Mouse (Mus musculus) spleen, postnatal 10 days (tissue): Measurements from ENCODE around the gene 5730522E02Rik.
A peak's percentile ranks its signal among the peaks of the same experiment; 100 is the strongest.

Source experiments
- DNase-seq, 2 experiments: peaks; one replicate each; pipeline ENCODE4 v3.0.0; 2021 to 2022; ENCODE audit warnings: low spot score in 2 of 2

Gene 5730522E02Rik

GRCm38 (mm10) chr11:26128385-26128784, 82.2 kb downstream of the 5730522E02Rik start:
- DNase-seq: no peak

- no peak for DNase-seq
Observed at GRCm38 (mm10) chr11:26125923-26126322, 84.6 kb downstream of the 5730522E02Rik start.

DNA sequence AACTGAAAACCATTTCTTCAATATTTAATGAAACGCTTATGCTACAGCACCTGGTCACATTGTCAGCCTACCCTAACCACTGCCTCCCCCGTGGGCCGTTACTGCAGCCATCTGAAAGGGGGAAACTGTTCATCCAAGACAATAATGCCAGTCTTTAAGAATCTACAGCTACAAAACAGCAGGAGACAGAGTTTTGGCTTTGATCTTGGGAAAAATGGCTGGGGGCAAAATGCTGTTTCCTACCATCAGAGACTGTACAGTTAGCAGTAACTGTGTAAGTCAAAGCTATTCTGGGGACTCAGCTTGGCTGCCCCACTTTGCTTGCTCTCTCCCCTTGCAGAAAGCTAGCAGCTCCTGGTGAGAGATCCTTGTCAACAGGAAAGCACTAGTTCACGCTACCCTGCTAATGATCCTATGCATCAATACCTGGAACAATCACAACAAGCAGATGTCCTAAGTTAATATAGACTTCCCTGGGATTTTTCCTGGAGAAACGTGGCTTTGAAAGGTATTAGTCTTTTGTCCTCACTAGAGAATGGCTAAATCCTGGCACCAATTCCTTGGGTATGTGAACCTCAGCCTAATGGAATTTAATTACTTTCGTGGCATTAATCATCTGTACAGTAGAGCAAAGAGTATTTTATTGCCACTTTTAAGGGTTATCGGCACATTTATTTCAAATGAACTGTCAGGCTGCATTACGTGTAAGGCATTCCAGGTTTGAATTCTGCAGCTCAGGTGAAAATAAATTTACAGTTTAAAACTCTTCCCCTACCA, 89.6 kb downstream of the 5730522E02Rik start:
- no peak for DNase-seq

GRCm38 (mm10) chr11:26117651-26118050, 92.9 kb downstream of the 5730522E02Rik start:
- DNase-seq: no peak

- DNase-seq: no peak
Observed at GRCm38 (mm10) chr11:26112206-26112605, 98.4 kb downstream of the 5730522E02Rik start.

DNA sequence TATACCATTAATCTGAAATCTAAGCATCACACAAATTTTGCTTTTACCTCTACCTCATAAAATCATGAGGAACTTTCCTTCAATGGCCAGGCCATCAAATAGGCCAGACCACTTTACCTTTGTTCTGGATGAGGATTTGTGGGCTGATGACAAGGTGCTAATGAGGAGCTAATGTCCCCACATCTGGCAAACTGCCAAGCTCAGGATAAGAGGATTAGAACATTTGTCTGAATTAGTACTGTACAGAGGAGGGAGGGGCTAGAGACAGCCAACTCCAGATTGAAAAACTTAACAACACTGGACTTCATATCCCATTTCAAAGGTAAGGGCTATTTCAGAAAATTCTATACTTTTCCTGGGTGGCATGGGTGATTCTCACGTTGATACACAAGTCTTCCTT, 101.9 kb downstream of the 5730522E02Rik start:
- DNase-seq: no peak

- no peak for DNase-seq
Observed at GRCm38 (mm10) chr11:26104680-26105079, 105.9 kb downstream of the 5730522E02Rik start.

DNA sequence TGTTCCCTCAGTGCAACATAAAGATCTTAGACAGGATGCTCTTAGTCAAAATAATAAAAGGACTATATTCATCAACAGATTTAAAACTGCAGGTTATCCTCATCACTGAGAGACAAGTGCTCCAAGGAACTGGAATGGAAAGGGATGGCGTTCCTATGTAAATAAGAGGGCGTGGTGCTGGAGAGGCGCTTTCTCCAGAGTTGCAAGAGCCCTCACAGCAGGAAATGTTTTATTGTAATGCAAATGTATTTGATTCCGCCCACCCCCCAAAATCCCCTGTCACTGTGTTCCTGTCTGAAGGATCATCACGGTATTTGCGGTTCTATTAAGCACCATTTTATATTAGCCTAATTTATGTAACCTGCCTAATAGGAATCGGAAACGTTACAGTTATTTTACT, 106.9 kb downstream of the 5730522E02Rik start:
- no peak for DNase-seq

DNA sequence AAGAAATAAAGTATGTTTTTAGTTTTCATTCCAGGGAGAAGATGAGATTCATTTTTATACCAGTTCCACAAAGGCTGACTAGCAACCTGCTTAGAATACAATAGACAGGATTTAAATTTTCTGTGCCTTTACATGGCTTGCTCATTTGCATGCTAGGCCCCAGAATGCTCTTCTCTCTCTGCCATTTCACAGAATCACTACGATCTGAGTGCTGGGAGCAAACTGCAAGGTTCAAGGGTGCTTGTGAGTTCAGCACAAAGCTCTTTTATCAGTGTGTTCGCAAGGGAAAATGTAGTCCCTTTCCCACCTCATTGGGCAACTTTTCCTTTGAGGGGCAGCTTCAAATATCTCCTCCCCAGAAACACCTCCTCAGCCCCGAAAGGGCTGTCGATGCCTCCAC, 107.7 kb downstream of the 5730522E02Rik start:
- DNase-seq: no peak

DNA sequence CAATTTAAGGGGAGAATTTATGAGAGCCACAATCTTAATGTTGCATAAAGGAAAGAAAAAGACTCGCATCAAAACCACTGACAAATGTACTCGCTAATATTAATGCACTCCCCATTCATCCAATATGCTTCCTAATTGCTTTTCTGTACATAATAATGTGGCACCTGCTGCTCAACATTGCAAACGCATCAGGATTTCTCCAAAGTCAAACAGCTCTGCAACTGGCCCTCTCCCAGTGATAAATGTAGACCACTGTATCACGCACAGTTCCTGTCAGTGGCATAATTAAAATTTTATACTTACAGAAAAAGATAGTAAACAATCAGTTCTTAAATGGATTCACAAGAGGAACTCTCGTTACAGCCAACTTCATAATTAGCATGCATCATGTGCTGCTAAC, 110.5 kb downstream of the 5730522E02Rik start:
- no peak for DNase-seq

- DNase-seq: no peak
Observed at GRCm38 (mm10) chr11:26098933-26099332, 111.6 kb downstream of the 5730522E02Rik start.

- no peak for DNase-seq
Observed at GRCm38 (mm10) chr11:26096095-26096494, 114.5 kb downstream of the 5730522E02Rik start.

DNA sequence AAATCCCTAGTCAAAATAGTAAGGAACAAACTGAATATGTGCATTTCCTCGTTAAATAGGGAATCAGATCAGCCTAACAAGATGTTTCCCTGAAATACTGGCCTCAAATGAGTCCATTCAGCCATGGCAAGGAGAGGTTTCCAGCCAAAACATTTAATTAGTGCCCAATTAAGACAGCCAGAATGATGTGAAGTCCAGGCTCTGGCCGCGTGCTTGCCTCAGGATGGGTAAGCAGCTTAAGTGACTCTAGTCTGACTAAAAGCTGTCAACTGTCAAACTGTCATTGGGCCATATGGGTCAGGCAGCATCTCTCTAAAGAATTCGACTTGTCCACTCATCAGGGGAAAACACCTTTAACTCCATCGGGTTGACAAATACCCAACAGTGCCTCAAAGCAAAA, 121.6 kb downstream of the 5730522E02Rik start:
- no peak for DNase-seq

DNA sequence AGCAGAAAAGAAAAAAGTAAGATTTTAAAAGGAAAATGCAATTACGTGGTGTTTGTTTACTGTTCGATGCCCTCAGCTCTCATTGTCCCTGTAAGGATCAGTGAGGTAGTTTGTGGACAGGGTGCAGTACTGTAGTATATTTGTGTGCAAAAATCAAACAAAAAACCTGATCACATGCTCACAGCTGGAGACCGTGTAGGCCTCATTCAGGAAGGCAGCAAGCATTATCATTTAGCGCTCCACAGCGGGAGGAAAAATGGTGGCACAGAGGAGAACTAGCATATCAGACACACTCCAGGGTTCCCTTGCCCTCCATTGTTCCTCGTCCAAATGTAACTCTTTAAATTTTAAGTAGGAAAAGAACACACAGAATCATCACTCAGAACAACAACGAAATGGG, 123.9 kb downstream of the 5730522E02Rik start:
- DNase-seq: no peak

GRCm38 (mm10) chr11:26085380-26086035, 125.1 kb downstream of the 5730522E02Rik start:
- DNase-seq: no peak

DNA sequence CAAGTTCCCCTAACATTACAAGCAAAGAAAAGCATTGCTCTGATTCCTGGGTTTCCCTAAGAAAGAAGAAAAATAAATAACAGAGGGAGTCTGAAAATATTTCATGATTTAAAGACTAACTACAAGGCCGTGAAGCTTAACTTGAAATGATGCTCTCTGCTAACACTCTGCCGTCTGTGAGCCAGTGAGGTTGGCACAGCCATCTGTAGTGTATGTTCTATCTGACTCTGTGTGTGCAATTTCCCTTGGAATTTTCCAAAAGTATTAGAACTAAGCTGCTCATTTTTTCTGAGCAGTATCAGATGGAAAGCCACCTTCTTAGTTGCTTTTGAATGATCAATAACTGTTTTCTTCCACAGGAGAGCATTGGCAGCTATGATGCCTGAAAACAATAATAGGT, 134.2 kb downstream of the 5730522E02Rik start:
- no peak for DNase-seq

- DNase-seq: no peak
Observed at GRCm38 (mm10) chr11:26075536-26075935, 135.0 kb downstream of the 5730522E02Rik start.

DNA sequence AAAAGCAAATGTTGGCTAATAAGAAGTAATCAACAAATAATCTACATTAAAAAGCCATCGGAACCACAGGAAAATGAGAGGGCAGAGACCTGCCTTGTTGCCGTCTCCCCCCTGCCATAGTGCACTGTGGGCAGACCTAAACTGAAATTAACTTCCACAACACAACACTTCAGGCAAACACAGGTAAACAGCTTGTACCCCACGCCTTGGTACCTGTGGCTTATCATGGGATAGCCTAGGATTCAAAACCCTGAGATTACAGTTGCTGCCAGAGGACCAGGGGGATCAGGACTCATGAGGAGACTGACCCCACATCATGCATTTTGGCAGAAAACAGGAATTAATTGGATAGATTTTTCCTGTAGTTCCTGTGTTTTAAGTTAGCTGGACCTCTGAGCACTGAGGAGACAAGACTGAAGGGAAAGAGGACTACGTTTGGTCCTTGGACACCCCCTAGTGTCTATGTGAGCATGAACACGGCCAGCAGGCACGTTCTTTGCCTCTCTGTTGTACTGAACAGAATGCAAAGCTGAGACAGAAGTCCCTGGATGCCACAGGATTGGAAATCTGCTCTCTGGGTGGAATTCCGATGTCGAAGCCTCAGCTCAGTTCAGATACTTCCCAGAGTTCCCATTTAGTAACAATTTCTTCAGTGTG, 136.8 kb downstream of the 5730522E02Rik start:
- peak in 1 of 2 experiments; percentile 16 for DNase-seq

DNA sequence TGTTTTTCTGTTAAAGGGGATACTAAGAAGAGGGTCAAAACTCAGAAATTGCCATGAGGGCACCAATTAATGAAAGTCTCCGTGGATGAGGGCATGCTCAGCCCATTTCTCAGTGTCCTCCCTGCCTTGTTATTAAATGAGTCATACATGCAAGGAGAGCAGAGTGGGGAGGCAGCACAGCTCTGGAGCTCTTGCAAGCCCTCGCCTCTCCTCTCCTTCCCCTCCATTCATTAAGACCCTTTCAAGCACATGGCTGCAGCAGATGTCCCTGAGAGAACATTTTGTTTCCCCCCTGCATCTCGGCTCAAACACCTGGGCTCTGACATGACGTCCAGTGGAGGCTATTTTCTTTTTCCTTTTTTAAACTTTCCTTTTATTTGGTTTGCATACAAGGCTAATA, 138.5 kb downstream of the 5730522E02Rik start:
- DNase-seq: no peak

DNA sequence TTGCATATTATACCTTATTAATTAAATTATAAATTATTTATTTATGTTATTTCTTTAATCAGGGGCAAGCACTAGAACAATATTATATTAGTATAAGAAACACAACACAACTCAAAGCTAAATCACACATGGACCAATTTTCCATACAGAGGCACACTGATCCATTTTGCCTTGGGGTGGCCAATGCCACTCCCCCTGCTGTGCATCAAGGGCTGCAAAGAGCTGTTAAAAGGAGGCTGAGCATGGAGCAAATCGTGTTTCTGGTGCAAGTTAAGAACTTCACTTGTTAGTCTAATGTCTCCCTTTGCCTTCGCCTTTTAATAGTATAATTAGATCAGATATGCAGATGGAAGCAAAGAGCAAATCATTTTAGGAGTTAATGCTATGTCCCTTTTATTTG, 147.3 kb downstream of the 5730522E02Rik start:
- no peak for DNase-seq

GRCm38 (mm10) chr11:26061471-26062137, 149.0 kb downstream of the 5730522E02Rik start:
- no peak for DNase-seq

DNA sequence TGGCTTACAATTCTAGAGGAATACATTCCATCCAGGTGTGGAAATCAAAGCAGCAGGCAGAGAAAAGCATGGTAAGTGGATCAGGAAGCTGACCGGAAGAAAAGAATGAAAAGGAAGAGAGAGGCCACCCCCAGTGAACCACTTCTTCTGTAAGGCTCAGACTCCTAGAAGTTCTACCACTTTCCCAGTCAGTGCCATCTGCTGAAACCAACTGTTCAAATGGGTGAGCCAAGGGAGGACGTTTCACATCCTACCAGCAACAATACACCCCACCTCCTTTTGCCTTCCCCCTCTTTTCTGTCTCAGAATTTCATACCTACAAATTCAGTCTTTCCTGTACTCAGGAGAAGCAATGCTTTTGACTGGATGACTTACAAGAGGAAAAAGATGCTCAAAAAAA, 197.0 kb downstream of the 5730522E02Rik start:
- DNase-seq: no peak
